25 mouse cellular contexts compared by ENCODE assay signal in genomic region chr2:67879836-67880235, GRCm38 (mm10).
DNase-seq lines count a peak whose midpoint lies in the region; ATAC-seq lines count a peak whose summit lies in the region.
"Had no signal": no experiment of that assay in that cellular context is flagged by ENCODE, and none has a peak within 500 bp of the region (broad histone marks: within the 10 kb centered on the region; RNA-seq: fewer than 3 reads in every experiment).

No protein-coding gene starts in this region.

- ATAC-seq in kidney, embryonic 14.5 days (ENCODE audit: low FRiP score, low TSS enrichment): no peak
- 0 out of 2 replicates have a peak, but pooled peaks have one; percentile 32 for ATAC-seq in liver, embryonic 16.5 days (ENCODE audit: low read depth)
- ATAC-seq in liver, embryonic 11.5 days (replicated peaks; ENCODE audit: low FRiP score): no peak
- ATAC-seq: activated CD4-positive, CD25-positive, alpha-beta regulatory T cell, adult 4 months; CD4-positive, CD25-positive, alpha-beta regulatory T cell, adult 4 months; forebrain, embryonic 13.5 days; Patski had no signal

- no peaks in the 10 kb centered on the region for H3K36me3 ChIP-seq in kidney, embryonic 14.5 days (ENCODE audit: control insufficient read depth, insufficient read depth, low read length)
- no peaks in the 10 kb centered on the region for H3K36me3 ChIP-seq in liver, embryonic 16.5 days (ENCODE audit: control insufficient read depth, insufficient read depth)
- H3K36me3 ChIP-seq in liver, embryonic 11.5 days (ENCODE audit: control insufficient read depth, insufficient read depth, low read length): no peaks in the 10 kb centered on the region
- H3K36me3 ChIP-seq: embryonic facial prominence, embryonic 10.5 days; embryonic facial prominence, embryonic 12.5 days; G1E had no signal

- H3K4me1 ChIP-seq in kidney, embryonic 14.5 days (ENCODE audit: control insufficient read depth, insufficient read depth, low read length): no peaks in the 10 kb centered on the region
- H3K4me1 ChIP-seq in liver, embryonic 16.5 days (ENCODE audit: control insufficient read depth, low read depth, low read length): no peaks in the 10 kb centered on the region
- no peaks in the 10 kb centered on the region for H3K4me1 ChIP-seq in liver, embryonic 11.5 days (replicated peaks; ENCODE audit: control insufficient read depth, insufficient read depth, low read length)
- H3K4me1 ChIP-seq: embryonic facial prominence, embryonic 10.5 days; embryonic facial prominence, embryonic 12.5 days; forebrain, embryonic 13.5 days had no signal

- no peak overlapping the region for H3K4me3 ChIP-seq in kidney, embryonic 14.5 days (ENCODE audit: low read length)
- H3K4me3 ChIP-seq in liver, embryonic 16.5 days (ENCODE audit: low read depth, low read length): no peak overlapping the region
- no peak overlapping the region for H3K4me3 ChIP-seq in liver, embryonic 11.5 days (ENCODE audit: low read depth, low read length)
- H3K4me3 ChIP-seq: embryonic facial prominence, embryonic 10.5 days; embryonic facial prominence, embryonic 12.5 days; forebrain, embryonic 13.5 days had no signal

- no peaks in the 10 kb centered on the region for H3K9me3 ChIP-seq in kidney, embryonic 14.5 days (ENCODE audit: control insufficient read depth, low read length)
- H3K9me3 ChIP-seq in liver, embryonic 16.5 days (replicated peaks; ENCODE audit: control insufficient read depth, low read length): no peaks in the 10 kb centered on the region
- H3K9me3 ChIP-seq in liver, embryonic 11.5 days (ENCODE audit: control insufficient read depth, low read length): no peaks in the 10 kb centered on the region
- H3K9me3 ChIP-seq: embryonic facial prominence, embryonic 10.5 days; embryonic facial prominence, embryonic 12.5 days; forebrain, embryonic 13.5 days; G1E had no signal

- no peak overlapping the region for H3K4me2 ChIP-seq in kidney, embryonic 14.5 days (replicated peaks; ENCODE audit: low read depth, low read length)
- H3K4me2 ChIP-seq in liver, embryonic 16.5 days (ENCODE audit: low read depth, low read length): no peak overlapping the region
- no peak overlapping the region for H3K4me2 ChIP-seq in liver, embryonic 11.5 days
- H3K4me2 ChIP-seq: embryonic facial prominence, embryonic 12.5 days; forebrain, embryonic 13.5 days had no signal

- DNase-seq in kidney, adult 11 months: peak; percentile 4
- peak; percentile 50 for DNase-seq in kidney, adult 9 months
- DNase-seq in kidney, postnatal 4 days: no peak
- DNase-seq in kidney, postnatal 36 days: peak; percentile 12 to 34
- no peak for DNase-seq in kidney, postnatal 10 days
- no peak for DNase-seq in liver, embryonic 11.5 days (ENCODE audit: low spot score)
- DNase-seq: adrenal gland, adult 8-10 months; adrenal gland, postnatal 14 days; adrenal gland, postnatal 36 days; B cell, adult 2 months; cerebellum, adult 11-12 months; cerebellum, adult 2 months; cerebellum, adult 9-10 months; cerebellum, postnatal 10 days; cerebellum, postnatal 25 days had no signal

- H3K27ac ChIP-seq in kidney, embryonic 14.5 days (ENCODE audit: low read depth, low read length): no peak overlapping the region
- no peak overlapping the region for H3K27ac ChIP-seq in liver, embryonic 16.5 days (ENCODE audit: low read length)
- H3K27ac ChIP-seq in liver, embryonic 11.5 days (ENCODE audit: low read depth, low read length): no peak overlapping the region
- H3K27ac ChIP-seq: embryonic facial prominence, embryonic 10.5 days; embryonic facial prominence, embryonic 12.5 days; forebrain, embryonic 13.5 days had no signal

- WGBS in kidney, embryonic 14.5 days: 85% methylated on average over 3 of the region's 3 CpGs
- 66% methylated on average over 3 of the region's 3 CpGs for WGBS in liver, embryonic 16.5 days (ENCODE audit: insufficient replicate concordance)
- 70% methylated on average over 3 of the region's 3 CpGs for WGBS in liver, embryonic 11.5 days

- H3K9ac ChIP-seq in kidney, embryonic 14.5 days (ENCODE audit: low read depth, low read length): no peak overlapping the region
- no peak overlapping the region for H3K9ac ChIP-seq in liver, embryonic 16.5 days (ENCODE audit: low read depth, low read length)
- H3K9ac ChIP-seq in liver, embryonic 11.5 days (ENCODE audit: low read depth, low read length): no peak overlapping the region
- H3K9ac ChIP-seq: embryonic facial prominence, embryonic 12.5 days; forebrain, embryonic 13.5 days had no signal

- H3K27me3 ChIP-seq in kidney, embryonic 14.5 days (ENCODE audit: control insufficient read depth, insufficient read depth, low read length): no peaks in the 10 kb centered on the region
- no peaks in the 10 kb centered on the region for H3K27me3 ChIP-seq in liver, embryonic 16.5 days (ENCODE audit: control insufficient read depth, insufficient read depth, low read depth, low read length)
- H3K27me3 ChIP-seq in liver, embryonic 11.5 days (replicated peaks; ENCODE audit: control insufficient read depth, insufficient read depth, low read length): no peaks in the 10 kb centered on the region
- H3K27me3 ChIP-seq: CH12.LX; embryonic facial prominence, embryonic 12.5 days; forebrain, embryonic 13.5 days; Patski had no signal

Comparison
In these comparisons a context has a peak if more than half of its experiments do, and no peak if none do; other contexts are left out.
1. DNase-seq: peak in kidney, adult 11 months (single experiment), kidney, adult 9 months (single experiment) and kidney, postnatal 36 days (2 of 2); none in kidney, postnatal 4 days (0 of 2), kidney, postnatal 10 days (single experiment) and liver, embryonic 11.5 days (single experiment).